Comparison of ENCODE assay signal across 11 mouse cellular contexts in genomic region chrX:96134840-96135580, GRCm38 (mm10). TPM values are rescaled to one million over a fixed set of nuclear protein-coding genes. Genes with fewer than 3 reads are reported as not detected.
DNase-seq lines count a peak whose midpoint lies in the region; ATAC-seq and TF ChIP-seq lines count a peak whose summit lies in the region.
"Had no signal": no experiment of that assay in that cellular context is flagged by ENCODE, and none has a peak within 500 bp of the region (broad histone marks: within the 10 kb centered on the region; RNA-seq: fewer than 3 reads in every experiment).

No protein-coding gene starts in this region.

- no peaks in the 10 kb centered on the region for H3K9me3 ChIP-seq in heart, embryonic 12.5 days (replicated peaks)
- H3K9me3 ChIP-seq in ES-Bruce4 (replicated peaks; ENCODE audit: control insufficient read depth, insufficient read depth, low read length, poor library complexity, severe bottlenecking): no peaks in the 10 kb centered on the region
- H3K9me3 ChIP-seq in liver, embryonic 13.5 days (replicated peaks): no peaks in the 10 kb centered on the region
- H3K9me3 ChIP-seq: limb, embryonic 12.5 days; neural tube, embryonic 15.5 days had no signal

- peaks cover 46% of the 10 kb centered on the region for H3K4me1 ChIP-seq in heart, embryonic 12.5 days (replicated peaks)
- peaks cover 2% of the 10 kb centered on the region for H3K4me1 ChIP-seq in ES-Bruce4 (ENCODE audit: control insufficient read depth, insufficient read depth, low read length)
- H3K4me1 ChIP-seq in liver, embryonic 13.5 days (replicated peaks): peaks cover 62% of the 10 kb centered on the region
- H3K4me1 ChIP-seq: limb, embryonic 12.5 days; neural tube, embryonic 15.5 days had no signal

- H3K27ac ChIP-seq in heart, embryonic 12.5 days (ENCODE audit: poor library complexity, severe bottlenecking): peak overlapping the region; percentile 69
- peak overlapping the region; percentile 72 for H3K27ac ChIP-seq in ES-Bruce4 (ENCODE audit: insufficient read depth, low read length)
- peak overlapping the region; percentile 66 for H3K27ac ChIP-seq in liver, embryonic 13.5 days
- H3K27ac ChIP-seq: limb, embryonic 12.5 days; neural tube, embryonic 15.5 days had no signal

- no peak overlapping the region for H3K4me2 ChIP-seq in heart, embryonic 12.5 days
- H3K4me2 ChIP-seq in liver, embryonic 13.5 days: peak overlapping the region; percentile 32
- H3K4me2 ChIP-seq: limb, embryonic 12.5 days; neural tube, embryonic 15.5 days had no signal

- no peak for TF ChIP-seq CTCF in ES-Bruce4 (IDR thresholded peaks at IDR 0.05; ENCODE audit: low read depth, low read length)

- no peak for TF ChIP-seq POLR2A in ES-Bruce4 (IDR thresholded peaks at IDR 0.05; ENCODE audit: insufficient read depth, low read length)

- WGBS in heart, embryonic 12.5 days: 53% methylated on average over 6 of the region's 6 CpGs
- 36% methylated on average over 6 of the region's 6 CpGs for WGBS in liver, embryonic 13.5 days (ENCODE audit: insufficient replicate concordance)

- no peaks in the 10 kb centered on the region for H3K36me3 ChIP-seq in heart, embryonic 12.5 days
- H3K36me3 ChIP-seq in ES-Bruce4 (ENCODE audit: control insufficient read depth, insufficient read depth, low read length, poor library complexity, severe bottlenecking): no peaks in the 10 kb centered on the region; the same call in 1 of the 2 replicates
- H3K36me3 ChIP-seq in liver, embryonic 13.5 days: no peaks in the 10 kb centered on the region
- H3K36me3 ChIP-seq: limb, embryonic 12.5 days; neural tube, embryonic 15.5 days had no signal

- H3K27me3 ChIP-seq in heart, embryonic 12.5 days (replicated peaks): no peaks in the 10 kb centered on the region
- no peaks in the 10 kb centered on the region for H3K27me3 ChIP-seq in ES-Bruce4 (ENCODE audit: control insufficient read depth, insufficient read depth, low read length, poor library complexity, severe bottlenecking)
- no peaks in the 10 kb centered on the region for H3K27me3 ChIP-seq in liver, embryonic 13.5 days
- H3K27me3 ChIP-seq: neural tube, embryonic 15.5 days had no signal

- ATAC-seq in heart, embryonic 12.5 days (ENCODE audit: insufficient number of reproducible peaks, low FRiP score): no peak; the same call in 1 of the 2 replicates
- ATAC-seq in liver, embryonic 13.5 days (ENCODE audit: low read depth): no peak
- no peak for ATAC-seq in megakaryocyte progenitor cell, adult 5-6 weeks (replicated peaks; ENCODE audit: poor library complexity)

- TF ChIP-seq EP300 in ES-Bruce4 (IDR thresholded peaks at IDR 0.05; ENCODE audit: insufficient read depth, low read depth, low read length): no peak

- no peak overlapping the region for H3K4me3 ChIP-seq in heart, embryonic 12.5 days
- no peak overlapping the region for H3K4me3 ChIP-seq in ES-Bruce4 (ENCODE audit: low read depth, low read length)
- H3K4me3 ChIP-seq in liver, embryonic 13.5 days (replicated peaks): no peak overlapping the region
- H3K4me3 ChIP-seq: limb, embryonic 12.5 days; neural tube, embryonic 15.5 days had no signal

- intact Hi-C loops in heart, postnatal 14 days (cut with DNase I): loop anchor here (2.0 to 5.0 kb wide), 3 partner anchors 38 to 110 kb away; partner anchors contain the start of gene Msn

- DNase-seq in heart, postnatal 14 days: no peak
- DNase-seq in adipocyte (ENCODE audit: low spot score): peak; percentile 32
- DNase-seq in liver, embryonic 13.5 days: no peak
- DNase-seq in layer of hippocampus, postnatal 36 days: no peak
- DNase-seq in layer of hippocampus, postnatal 10 days (ENCODE audit: low spot score in 2 of 2): no peak
- DNase-seq: cerebellum, adult 8-10 months had no signal

- H3K9ac ChIP-seq in heart, embryonic 12.5 days: no peak overlapping the region
- H3K9ac ChIP-seq in ES-Bruce4 (ENCODE audit: low read depth, poor library complexity, severe bottlenecking): no peak overlapping the region
- no peak overlapping the region; the same call in 1 of the 2 replicates for H3K9ac ChIP-seq in liver, embryonic 13.5 days
- H3K9ac ChIP-seq: limb, embryonic 12.5 days; neural tube, embryonic 15.5 days had no signal

RNA-seq across cellular contexts. Expression of gene Msn, which starts 39.2 kb away (rescaled TPM):
- polyA plus RNA-seq in heart, embryonic 12.5 days (2016; fragmentation: Nextera tagmentation; extraction: Ambion mirVana): 222 and 235 TPM in 2 replicates
- total RNA-seq in heart, postnatal 14 days (2021): 100 to 1,000 TPM; 146 to 163 TPM
- polyA plus RNA-seq in ES-Bruce4 (2011; ENCODE audit: insufficient read depth, insufficient read length, low read depth, missing spikeins): 127 and 134 TPM in 2 replicates
- polyA plus RNA-seq in liver, embryonic 13.5 days (2015; fragmentation: Nextera tagmentation; extraction: Ambion mirVana): 47.6 and 65.8 TPM in 2 replicates
- 10 to 100 TPM; 15.4 to 19.1 TPM for total RNA-seq in layer of hippocampus, postnatal 36 days (2021)
- 10 to 100 TPM; 27.3 to 30.4 TPM for total RNA-seq in layer of hippocampus, postnatal 10 days (2021)
- 255 and 258 TPM in 2 replicates for total RNA-seq in megakaryocyte progenitor cell, adult 5-6 weeks (2015)
- 86.4 and 103 TPM in 2 replicates for total RNA-seq in megakaryocyte progenitor cell, adult 5-6 weeks (2017)
